Mouse (Mus musculus) 416B (cell line): Measurements from ENCODE around the gene Smchd1.

Experiments
- DNase-seq: peaks from one replicate; pipeline ENCODE4 v3.0.0; 2011; ENCODE audit warnings: low read depth

Smchd1 gene

DNA sequence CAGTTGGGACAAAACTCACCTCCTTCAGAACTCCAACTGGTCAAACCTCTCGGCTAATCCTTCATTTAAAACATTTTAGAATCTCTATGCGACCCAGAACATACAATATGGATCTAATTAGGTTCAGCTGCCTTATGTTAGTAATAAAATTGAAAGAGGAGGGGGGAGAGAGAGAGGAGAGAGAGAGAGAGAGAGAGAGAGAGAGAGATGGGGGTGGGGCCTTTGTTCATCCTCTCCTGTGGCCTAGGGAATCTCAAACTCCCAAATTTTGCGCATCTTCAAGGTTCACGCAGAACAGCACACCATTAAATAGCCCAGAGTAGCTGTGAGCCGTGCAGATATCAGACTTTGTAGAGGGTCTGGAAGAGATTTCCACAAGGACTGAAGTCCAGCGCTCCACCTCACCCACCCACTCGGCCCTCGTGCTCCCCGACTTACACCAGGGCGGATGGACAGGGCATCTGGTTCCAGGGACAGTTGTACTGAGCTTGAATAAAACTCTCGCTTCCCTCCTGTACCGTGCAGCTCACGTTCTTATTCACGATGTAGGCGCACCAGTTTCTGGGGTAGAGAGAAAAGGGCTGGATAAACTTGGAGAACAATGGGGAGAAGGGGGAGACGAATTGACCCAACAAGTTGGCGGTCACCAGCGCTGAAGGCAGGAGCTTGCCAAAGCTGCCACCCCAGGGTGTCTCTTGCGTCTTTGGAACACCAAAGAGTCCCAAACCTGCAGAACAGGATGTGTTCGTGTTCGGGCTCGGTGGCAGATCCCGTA, 165.2 kb downstream of the Smchd1 start:
- peak; percentile 51 for DNase-seq

DNA sequence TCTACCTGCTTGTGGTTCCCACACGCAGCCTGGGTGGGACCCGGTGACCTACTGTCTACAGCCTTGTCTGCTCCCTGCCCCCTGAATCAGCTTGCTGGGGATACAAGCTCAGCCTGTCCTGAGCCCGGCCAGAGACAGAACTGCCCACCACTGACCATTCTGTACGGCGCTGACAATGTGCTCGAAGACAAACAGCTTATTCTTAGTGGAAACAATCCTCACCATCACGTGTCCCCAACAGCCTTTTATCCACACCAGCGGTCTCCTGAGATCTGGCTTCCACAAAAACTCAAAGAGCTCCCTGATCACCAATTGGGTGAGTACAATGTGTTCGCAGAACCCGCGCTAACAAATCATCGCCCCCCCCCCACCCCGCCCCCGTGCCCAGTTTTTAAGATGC, 166.0 kb downstream of the Smchd1 start:
- DNase-seq: no peak

DNA sequence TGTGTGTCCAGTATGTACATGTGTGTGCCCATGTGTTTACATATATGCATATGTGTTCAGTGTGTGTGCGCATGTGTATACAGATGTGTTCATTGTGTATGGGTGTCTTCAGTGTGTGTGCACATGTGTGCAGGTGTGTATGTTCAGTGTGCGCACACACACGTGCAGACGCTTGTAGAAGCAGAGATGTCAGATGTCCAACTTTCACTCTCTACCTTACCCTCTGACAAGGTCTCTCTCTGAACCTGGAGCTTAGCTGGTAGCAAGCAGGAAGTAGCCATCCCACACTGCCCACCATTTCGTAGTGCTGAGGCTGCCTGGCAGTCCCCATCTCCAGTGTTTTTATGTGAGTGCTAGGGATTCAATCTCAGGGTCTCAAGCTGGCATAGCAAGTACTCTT, 166.8 kb downstream of the Smchd1 start:
- DNase-seq: no peak

DNA sequence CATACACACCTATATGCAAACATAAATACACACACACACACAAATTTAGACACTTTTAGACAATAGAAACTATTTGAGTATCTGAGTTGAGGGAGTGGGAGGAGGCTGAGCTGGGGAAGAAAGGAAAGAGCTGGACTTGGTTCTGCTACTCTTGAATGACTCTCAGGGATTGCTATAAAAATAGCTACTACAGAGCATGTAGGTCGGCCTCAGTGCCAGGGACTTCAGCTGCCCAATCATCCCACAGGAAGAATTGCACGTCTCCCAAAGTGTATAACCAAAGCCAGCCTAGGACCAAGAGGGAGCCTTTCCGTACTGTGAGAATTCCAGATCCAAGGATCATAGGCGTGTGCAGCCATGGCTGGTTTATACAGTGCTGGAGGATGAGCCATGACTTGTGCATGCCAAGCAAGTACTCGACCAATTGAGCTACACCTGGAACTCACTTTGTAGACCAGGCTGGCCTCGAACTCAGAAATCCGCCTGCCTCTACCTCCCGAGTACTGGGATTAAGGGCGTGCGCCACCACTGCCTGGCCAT, 167.8 kb downstream of the Smchd1 start:
- DNase-seq: no peak

DNA sequence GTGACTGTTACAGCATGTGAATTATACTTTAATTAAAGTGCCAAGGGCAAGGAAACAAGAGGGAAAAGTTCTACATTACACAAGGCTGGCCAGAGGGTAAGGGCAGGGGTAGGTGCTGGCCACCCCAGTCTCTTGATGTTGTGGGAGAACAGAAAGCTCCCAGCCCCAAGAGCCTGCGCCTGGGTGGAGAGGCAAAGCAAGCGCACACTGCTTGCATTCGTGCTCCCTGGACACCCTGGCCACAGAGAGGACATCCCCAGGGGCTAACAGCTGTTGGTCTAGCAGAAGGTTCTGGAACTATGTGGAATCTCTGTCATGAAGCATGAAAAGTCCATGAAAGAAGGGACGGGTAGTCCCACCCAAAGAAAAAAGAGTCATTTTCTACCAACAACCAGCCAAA, 168.4 kb downstream of the Smchd1 start:
- DNase-seq: no peak

DNA sequence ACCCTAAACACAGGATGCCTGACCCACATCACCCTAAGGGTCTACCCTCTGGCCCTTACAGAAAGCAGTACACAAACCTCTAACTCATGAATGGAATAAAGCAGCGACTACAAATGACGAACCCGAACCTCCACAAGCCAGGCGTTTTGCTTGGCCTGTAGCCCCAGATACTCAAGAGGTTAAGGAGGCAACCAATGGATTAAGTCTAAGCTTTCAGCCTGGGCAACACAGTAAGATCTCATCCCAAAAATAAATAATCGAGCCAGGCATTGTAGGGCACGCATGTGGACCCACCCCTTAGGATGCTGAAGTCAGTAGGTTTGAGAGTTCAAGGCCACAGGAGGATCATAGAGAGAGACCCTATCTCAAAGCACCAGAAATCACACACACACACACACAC, 169.1 kb downstream of the Smchd1 start:
- DNase-seq: no peak

DNA sequence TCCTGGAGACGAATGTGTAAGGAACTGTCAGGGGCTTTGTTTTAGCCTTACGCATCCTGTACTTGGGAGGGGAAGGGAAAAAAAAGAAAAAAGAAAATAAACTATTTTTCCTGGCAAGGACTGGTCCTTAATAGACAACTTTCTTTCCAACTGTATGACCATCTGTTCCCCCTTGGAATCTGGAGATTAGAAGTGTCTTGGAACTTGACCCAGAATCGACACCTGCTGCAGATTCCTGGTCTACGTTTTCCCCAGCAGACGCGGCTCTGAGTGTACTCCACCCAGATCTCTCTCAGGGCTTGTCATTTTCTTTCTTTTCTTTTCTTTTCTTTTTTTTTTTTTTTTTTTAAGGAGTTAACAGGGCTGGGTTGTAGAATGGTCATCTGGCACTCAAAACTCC, 171.7 kb downstream of the Smchd1 start:
- DNase-seq: no peak

DNA sequence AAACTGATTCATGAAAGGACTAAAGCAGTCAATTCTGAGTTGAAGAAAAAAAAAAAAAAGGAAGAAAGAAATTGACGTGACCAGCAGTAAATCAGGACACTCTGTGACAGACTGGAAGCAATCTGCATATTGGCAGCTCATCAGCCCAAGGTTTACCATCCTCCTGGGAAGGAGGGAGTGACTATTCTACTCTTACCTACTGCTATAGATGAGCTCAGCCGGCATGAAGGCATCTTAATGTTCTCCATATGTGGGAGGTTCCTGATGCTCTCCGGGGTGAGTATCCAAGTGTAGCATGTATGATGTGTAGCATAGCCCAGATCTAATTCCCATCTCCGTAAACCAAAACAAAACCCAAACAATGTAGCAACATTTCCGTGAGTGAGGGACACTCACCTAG, 173.7 kb downstream of the Smchd1 start:
- DNase-seq: no peak

DNA sequence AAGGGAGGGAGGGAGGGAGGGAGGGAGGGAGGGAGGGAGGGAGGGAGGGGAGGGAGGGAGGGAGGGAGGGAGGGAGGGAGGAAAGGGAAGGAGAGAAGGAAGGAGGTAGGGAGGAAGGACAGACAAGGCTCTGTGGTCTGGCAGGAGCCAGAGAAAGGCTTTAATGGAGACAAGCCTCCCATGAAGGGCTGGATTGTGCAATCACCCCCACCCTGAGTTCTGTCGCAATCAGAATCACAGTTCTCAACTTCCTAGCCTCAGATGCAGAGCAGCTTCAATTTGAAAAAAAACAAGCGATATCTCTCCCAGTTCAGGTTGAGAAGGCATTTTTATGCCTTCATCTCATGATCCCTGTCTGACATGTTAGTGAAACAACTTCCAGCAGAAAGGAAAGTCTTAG, 174.8 kb downstream of the Smchd1 start:
- DNase-seq: peak; percentile 94

DNA sequence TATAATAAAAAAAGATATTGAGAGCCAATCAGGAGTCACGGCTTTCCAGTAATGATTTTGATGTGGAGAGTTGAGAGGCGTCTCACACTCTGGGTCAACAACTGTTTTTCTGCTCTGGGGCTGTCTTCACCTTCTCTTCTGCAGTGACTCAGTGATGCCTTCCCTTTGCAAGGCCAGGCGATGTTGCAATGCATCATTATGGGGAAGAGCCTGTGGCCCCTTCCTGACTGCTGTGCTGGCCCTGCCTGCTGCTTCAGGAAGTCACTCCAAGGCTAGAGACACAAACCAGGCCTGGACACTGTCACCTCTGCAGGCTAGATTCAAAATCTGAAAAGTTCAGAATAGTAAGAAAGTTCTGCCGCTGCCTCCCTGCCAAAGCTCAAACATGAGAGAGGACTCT, 175.3 kb downstream of the Smchd1 start:
- peak; percentile 95 for DNase-seq

DNA sequence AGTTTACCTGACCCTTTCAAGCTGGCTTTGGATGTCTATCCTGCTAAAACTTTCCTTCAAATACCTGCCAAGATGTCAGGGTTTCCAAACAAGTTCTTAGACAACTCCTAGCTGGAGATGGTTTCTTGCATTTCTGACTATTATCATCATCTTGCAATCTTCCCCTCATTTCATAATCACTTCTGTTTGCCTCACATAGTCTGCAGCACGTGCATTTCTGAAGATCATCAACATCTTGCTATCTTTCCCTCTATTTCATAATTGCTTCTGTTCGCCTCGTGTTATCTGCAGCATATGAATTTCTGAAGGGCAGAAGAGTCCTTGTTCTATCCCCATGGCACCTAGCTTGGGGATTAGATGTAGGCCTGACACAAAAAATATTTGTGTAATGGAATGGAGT, 180.6 kb downstream of the Smchd1 start:
- DNase-seq: peak; percentile 65
